Mouse (Mus musculus) left cerebral cortex, adult 9 months (tissue): ENCODE data around the gene Zmynd8.

Experiments
- DNase-seq, 2 experiments: peaks; one replicate each; pipeline ENCODE4 v3.0.0; 2022; ENCODE audit warnings: low spot score in 2 of 2

Zmynd8 gene

DNA sequence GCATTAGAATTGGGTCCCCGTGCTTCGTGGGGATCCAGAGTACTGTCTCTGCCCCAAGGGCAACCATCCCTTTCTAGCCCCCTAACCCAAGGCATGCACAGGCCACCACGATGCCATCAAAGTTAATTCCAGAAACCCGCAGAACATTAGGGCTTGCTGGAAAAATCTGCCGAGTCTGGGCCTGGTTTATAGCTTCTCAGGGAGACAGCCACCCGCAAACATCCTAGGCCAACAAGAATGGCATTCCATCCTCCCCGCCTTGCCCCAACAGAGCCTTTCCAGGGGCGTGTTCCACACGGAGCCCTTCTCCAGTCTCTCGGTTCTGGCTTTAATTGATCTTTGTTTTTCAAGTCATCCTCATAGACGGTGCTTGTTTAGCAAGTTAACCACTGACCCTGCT is 150.4 kb downstream of the Zmynd8 start:
- no peak for DNase-seq

DNA sequence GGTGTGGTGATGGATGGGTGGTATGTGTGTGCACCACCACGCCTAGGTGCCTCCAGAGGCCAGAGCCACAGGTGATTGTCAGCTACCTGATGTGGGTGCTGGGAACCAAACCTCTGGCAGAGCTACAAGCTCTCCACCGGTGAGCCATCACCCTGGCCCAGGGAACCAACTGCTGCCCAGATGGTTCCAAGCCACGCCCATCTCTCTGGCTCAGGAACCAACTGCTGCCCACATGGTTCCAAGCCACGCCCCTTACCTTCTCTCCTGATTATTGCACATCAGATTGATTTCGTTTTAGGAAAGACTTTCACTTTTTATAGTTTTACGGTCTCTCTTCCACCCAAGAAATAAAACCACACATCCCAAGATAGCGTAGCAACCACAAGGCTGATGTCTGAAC is 150.8 kb downstream of the Zmynd8 start:
- no peak for DNase-seq

DNA sequence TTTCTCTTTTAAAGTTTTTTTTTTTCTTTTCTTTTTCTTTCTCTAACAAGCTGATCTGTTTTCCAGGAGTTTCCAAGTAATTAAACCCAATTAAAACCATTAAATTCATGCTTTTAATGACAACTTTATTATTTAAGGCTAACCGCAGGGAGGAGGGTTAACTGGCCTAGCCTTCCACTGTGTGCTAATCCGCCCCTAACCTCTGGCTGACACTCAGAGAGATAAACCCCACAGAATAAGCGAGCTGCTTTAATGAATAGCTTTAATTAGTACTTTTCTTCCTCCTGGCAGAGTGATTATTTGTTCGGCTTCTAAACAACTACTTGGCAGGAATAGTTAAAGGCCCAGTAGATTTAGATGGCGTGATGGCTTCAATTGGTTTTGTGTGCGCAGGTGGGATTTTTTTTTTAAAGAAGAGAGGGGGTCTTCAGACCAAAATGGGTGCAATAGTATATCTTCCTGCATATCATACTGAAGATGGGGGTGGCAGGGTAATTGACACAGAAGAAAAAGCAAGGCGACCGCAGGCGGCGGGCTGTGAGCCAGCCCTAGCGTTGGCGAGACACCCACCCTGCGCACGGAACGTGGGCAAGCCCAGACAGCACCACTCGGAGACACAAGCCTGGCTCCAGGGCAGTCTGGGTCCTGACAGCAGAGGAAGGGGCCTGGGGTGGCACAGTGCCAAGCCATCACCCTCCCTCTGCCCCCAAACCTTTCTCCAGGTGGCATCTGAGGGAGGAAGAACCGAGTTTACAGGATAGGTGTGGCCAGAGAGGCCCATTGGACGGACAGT is 153.3 kb downstream of the Zmynd8 start:
- no peak for DNase-seq

DNA sequence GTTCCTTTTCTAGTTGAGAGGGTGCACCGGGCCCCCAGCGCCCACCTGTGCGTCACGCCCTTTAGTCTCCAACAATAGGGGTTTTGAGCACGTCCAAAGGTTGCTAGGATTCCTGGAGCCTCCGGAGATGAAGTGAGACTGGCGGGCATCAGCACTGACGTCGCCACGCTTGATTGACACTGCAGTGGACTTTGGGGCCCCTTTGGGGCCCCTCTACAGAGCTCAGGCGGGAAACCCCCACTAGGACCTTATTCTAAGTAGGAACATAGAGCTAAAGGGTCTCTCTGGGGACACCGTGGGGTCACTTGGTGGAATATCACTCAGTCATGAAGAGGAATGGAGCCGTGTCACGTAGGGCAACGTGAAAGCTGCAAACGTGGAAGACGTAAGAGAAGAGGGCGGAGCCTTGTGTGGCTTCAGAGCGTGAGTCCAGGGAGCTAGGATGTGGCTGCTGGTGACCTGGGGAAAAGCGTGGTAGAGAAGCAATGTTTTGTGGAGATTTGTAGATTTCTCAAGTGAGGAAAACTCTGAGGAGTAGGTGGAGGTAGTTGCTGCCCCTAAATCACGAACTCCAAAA is 156.5 kb downstream of the Zmynd8 start:
- no peak for DNase-seq

DNA sequence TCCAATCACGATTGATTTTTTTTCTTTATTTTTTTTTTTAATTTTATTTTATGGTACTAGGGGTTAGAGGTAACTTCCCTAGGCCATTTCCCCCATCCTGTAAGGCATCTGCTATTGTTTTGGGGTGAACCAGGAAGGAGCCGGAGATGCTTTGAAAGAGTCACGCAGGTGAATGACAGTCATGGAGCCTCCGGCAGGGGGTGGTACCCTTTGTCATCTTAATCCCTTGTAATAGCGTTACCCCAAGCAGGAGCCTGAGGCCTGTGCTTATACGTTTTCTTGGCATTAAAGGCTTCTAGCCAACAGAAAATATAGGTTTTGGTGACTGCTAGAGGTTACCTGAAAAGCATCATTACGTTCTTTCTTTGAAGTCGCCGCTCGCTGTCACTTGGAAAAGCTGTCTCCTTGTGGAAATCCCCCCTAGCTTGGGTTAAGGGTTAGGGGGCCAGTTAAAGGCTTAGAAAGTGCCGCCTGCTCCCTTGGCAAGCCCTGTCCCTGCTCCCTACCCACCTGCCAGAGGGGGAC is 157.2 kb downstream of the Zmynd8 start:
- DNase-seq = no peak

DNA sequence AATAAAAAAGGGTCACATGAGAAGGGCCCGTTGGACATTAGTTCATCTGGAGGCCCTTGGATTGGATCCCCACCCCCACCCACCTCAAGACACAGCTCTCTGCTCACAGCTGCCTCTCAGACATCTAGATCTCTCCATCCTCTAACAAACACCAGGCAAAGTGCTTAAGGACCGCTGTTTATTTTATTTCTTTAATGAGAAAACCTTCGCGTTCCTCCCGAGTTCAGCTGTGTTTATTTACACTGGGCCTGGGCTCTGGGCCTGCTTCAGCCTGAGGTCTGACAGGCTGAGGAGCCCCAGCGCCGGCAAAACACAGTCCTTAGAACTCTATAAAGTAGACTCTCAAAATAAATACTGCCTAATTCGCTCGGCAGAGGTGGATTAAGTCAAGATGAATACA is 157.8 kb downstream of the Zmynd8 start:
- DNase-seq = no peak

DNA sequence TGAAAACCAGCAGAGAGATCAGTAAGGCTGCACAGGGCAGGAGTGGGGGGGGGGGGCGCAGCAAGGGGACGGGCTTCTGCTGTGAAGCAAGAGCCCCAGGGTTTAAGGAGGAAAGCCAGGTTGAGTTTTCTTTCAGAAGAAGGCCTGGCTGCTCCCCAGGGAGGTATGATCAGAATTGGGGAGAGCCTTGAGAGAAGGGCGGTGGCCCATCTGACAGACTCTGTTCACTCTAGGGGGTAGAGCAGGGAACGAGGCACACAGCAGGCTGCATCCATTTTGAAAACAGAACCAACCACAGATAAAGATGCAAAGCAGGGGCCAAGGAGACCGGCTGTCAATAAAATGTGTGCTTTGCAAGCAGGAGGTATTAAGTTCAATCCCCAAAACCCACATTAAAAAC is 158.4 kb downstream of the Zmynd8 start:
- DNase-seq = no peak

DNA sequence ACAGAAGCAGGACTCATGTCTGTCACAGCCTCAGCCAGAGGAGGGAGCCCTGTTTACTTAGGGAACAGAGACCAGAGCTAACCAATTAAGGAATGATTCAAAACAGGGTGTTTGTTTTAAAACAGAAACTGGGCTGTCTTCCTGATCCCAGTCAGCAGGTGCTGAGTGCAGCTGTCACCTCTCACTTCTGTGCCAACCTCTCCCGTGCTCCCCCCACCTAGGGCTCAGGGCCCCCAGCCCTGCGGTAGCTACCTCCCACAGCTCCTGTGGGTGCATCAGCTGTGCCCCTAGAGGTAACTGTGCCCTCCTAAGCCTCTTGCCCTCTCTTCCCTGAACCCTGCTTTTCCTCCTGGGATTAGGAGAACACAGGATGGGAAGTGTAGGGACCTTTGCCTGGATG is 162.5 kb downstream of the Zmynd8 start:
- no peak for DNase-seq
